Mouse (Mus musculus) testis, postnatal 10 days (tissue): ENCODE data around the gene Pdzd9.
"Not testable (repeated sequence)": the region's sequence is repeated elsewhere in the genome, so short reads cannot be mapped to it uniquely, and the experiment has no call there.

ENCODE experiments used
- DNase-seq: peaks from one replicate; pipeline ENCODE4 v3.0.0; 2021; ENCODE audit warnings: low spot score

The Pdzd9 gene

DNA sequence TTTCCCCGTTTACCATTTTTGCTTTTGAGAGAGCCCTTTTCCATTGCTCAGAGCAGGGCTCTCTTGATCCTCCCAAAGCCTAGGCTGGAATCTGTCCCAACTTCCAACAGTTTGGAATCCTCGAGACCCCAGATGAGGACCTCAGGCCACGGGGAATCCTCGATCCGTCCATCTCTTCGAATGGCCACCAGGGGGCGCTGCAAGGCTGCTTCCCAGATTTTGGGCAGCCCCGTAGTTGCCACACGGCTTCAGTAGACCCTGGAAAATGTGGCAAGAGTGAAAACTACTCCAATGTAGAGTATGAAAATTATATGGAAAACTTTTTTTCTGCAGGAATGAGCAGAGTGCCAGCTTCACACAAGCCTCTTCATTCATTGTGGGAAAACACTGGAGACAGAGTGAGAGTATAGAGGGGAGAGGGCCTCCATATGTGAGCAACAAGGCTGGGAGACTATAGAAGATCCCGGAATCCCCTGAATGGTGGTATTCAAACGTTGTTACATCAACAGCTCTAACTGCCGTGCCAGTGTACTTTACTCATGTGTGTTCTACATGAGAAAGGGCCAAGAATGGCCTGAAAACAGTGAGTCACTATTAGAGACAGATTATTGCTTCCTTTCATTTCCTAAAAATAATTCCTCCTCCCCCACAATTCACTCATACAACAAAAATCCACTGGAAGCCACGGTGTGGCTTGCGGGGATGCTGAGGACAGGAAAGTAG lies at the start of gene Pdzd9:
Pdzd9 (minus strand) TSS at position 191 of the 723 bp plus-strand sequence.
- peak; percentile 91 for DNase-seq

GRCm38 (mm10) chr7:120717261-120717660 lies 47.1 kb upstream of the Pdzd9 start:
- DNase-seq, result no peak

- DNase-seq, result not testable (repeated sequence)
Observed at GRCm38 (mm10) chr7:120713951-120714350, 43.8 kb upstream of the Pdzd9 start.

GRCm38 (mm10) chr7:120713225-120713624 lies 43.1 kb upstream of the Pdzd9 start:
- no peak for DNase-seq

DNA sequence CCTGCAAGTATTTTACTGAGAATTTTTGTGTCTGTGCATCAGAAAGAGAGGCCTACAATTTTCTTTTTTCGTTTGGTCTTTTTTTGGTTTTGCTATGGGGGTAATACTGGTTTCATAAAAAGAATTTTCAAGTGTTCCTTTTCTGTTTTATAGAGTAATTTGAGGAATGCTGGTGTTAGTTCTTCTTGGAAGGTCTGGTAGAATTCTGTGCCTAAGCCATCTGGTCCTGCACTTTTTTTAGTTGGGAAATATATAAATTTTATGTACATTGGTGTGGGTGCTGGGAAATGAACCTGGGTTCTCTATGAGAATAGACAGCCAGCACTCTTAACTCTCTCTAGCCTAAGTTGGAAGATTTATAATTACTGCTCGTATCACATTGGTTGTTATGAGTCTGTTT lies 41.9 kb upstream of the Pdzd9 start:
- DNase-seq, result no peak

DNA sequence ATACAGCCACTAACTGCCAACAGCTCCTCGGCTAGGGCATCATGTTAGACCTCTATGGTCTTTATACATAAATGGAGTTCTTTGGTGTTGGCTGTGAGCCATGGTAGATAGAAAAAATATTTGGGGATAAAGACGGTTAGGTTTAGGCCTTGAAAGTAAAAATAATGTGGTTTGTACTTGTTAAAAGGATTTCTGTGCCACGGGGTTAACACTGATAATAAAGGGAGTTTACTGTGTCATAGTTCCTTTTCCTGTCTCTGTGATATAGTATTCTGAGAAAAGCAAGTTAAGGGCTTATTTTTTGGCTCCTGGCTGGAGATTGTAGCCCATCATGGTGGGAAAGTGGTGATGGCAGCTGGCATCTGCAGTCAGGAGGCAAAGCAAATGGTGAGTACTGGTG lies 33.7 kb upstream of the Pdzd9 start:
- DNase-seq, result no peak

GRCm38 (mm10) chr7:120699586-120699985 lies 29.4 kb upstream of the Pdzd9 start:
- DNase-seq, result no peak

- DNase-seq, result no peak
Observed at GRCm38 (mm10) chr7:120696331-120696730, 26.2 kb upstream of the Pdzd9 start.

DNA sequence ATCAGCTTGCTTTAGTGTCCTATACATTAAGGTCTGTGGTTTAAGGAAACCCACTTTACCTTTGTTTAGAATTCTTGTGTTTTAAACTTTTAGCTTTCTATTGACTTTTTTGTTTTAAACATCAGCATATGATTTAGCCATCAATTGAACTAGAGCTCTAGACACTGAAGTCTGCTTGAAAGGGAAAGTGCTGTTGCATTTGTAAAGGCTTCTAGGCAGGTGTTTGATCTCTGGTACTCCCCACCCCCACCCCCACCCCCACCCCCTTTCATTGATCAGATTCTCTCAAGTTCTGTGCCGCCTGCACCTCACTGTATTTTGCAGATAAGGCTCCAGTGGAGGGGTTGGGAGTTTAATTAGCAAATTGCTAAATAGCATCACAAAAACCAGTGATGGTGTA lies 25.5 kb upstream of the Pdzd9 start:
- no peak for DNase-seq

GRCm38 (mm10) chr7:120695196-120695595 lies 25.1 kb upstream of the Pdzd9 start:
- DNase-seq, result no peak

- no peak for DNase-seq
Observed at GRCm38 (mm10) chr7:120693831-120694375, 23.8 kb upstream of the Pdzd9 start.

DNA sequence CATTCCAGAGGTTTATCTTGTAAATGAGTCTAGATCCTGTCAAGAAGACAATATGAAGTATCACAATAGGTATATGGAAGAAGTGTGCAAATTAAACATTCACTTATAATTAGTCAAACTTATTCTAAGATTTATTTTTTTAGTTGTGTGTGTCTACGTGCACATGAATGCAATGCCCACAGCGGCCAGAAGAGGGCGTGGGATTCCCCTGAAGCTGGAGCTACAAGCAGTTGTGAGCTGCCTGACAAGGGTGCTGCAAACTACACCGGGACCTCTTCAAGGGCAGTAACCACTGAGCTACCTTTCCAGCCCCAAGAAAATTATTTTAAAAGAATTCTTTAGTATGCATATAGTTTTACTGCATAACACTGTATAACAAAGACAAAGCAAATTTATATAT lies 20.5 kb upstream of the Pdzd9 start:
- peak; percentile 58 for DNase-seq

DNA sequence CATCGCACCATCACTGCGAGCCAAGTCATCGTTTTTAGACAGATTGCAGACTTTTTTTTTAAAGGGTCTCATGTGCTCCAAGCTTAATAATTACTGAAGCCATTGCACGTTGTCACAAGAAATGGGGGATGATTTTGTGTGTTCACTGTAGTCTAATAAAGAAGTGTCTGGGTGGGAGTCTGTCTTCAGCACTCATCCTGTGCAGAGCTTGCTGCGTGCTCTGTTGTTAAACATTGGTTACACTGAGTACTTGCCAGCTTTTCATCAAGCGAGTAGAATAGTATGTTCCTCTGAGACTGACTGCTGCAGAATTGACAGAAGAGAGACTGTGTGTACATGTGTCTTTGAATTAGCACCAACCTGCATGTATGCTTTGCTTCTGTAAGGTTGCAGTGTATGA lies 15.1 kb upstream of the Pdzd9 start:
- DNase-seq, result no peak

- no peak for DNase-seq
Observed at GRCm38 (mm10) chr7:120684731-120685161, 14.6 kb upstream of the Pdzd9 start.

- no peak for DNase-seq
Observed at GRCm38 (mm10) chr7:120682002-120682401, 11.9 kb upstream of the Pdzd9 start.

DNA sequence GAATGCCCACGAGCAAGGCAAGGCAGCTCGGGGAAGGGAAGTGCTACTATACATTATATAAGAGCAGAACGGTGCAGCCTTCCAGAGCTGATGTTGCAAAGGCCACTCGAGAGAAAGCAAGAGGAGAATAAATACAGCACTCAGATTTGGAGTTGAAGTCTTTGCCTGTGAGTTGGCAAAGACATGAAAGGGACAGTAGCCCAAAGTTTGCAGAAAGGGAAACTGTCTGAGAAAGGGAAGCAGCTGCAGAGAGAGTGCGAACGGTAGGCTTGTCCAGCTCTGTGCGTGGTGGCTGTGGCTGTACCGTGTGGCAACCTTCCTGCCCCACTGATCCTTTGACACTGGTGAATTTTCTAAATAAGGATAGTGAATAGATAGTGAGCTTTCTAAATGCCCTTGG lies 8.9 kb upstream of the Pdzd9 start:
- DNase-seq, result no peak

DNA sequence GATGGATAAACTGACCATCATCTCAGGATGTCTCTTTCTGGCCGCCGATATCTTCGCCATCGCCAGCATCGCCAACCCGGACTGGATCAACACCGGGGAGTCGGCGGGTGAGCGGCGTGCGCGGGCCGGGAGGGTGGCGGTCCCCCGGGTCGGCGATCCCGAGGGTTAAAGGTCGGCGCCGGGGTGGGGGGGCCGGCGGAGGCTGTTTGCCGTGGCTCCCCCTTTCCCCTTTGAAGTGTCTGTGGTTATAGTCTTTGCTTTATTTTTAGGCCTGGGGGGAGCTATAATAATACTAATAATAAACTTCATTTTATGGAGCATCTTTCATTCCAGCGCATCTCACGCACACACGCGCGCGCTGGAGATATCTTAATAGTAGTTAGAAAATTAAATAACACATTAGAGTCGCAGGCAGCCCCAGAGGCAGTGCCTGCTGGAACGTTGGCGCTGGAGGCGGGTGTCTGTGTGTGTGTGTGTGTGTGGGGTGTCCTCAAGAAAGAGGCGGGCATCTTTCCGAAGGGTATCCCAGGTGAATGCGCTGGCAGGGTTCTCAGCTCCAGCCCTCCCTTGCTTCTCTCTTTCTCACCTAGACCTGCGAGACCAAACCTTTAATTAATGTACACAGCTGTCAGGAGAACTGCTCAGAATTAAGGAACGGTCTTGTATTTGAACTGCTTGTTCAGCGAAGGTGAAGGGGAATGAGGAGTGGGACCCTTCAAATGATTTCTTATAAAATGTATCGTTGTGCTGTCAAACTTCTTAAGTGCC lies 7.8 kb upstream of the Pdzd9 start:
- DNase-seq, result peak; percentile 70

DNA sequence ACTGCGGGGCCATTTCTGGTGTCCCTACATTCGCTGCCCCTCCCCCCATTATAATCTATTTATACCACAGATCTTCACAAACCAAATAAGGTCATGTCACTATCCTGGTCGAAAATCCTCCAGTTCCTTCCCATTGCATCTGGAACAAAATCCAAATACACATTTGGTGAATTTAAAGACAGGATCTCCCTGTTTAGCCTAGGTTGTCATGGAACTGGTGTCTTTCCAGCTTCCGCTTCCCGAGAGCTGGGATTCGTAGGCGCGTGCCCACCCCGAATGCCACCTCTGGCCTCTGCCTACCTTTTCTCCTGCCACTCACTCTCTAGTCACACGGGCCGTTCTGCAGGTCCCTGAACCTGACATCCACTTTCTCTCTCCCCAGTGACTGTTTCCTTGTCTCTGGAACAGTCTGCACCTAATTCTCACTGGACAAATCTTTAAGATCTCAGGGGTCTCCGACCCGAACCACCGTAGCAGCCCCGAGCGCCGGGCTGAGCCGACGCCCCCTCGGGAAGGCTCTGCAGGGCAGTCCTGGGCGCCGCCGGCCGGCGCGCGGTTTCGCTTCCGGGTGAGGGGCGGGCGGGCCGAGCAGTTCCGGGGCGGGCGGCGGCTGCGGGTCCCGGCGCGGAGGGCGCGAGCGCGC lies 7.0 kb upstream of the Pdzd9 start, which contains the start of gene Mosmo:
Mosmo (plus strand) TSS at position 618 of the 643 bp plus-strand sequence.
- DNase-seq, result peak; percentile 87

DNA sequence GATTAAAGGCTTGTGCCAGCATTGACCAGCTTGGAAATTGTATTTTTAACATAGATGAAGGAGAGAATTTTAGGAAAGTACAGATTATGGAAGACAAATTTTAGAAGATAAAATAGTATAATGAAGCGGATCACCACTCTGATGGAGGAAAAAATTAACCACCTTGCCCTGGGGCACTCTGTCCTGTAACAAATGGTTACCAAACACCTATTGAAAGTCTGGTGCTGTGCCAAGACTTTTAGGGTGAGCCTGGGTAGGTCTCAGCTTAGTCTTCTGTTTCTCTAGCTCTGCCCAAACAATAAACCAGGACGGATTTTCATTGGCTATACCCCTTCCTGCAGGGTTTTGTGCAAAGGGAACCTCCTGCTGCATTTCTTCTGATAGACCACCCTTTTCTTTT lies 1.1 kb upstream of the Pdzd9 start:
- DNase-seq, result no peak

- DNase-seq, result no peak
Observed at GRCm38 (mm10) chr7:120662079-120662478, 8.1 kb downstream of the Pdzd9 start.

DNA sequence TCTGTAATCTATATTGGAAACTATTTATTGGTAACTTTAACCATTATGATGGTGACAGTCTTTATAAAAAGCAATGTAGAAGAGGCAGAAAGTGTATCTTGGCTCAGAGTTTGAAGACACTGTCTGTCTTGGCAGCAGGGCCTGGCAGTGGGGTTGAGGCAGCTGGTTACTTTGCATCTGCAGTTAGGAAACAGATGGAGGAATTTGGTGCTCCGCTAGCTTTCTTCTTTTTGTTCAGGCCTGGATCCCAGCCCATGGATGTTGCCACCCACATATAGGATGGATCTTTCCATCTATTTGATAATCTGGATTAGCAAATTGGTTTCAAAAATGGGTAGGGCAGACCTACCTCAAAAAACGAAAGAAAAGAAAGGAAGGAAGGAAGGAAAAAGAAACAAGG lies 22.3 kb downstream of the Pdzd9 start:
- DNase-seq, result no peak

GRCm38 (mm10) chr7:120643217-120643616 lies 26.9 kb downstream of the Pdzd9 start:
- DNase-seq, result no peak

GRCm38 (mm10) chr7:120635821-120636220 lies 34.3 kb downstream of the Pdzd9 start:
- DNase-seq, result no peak
